Mouse (Mus musculus) heart, embryonic 13.5 days (tissue): ENCODE measurements around the gene Dnajb2. TPM values are rescaled to one million over a fixed set of nuclear protein-coding genes. Genes with fewer than 3 reads are reported as not detected.

Experiments used
- ATAC-seq: fragments of 200-750 bp; cut with Nextera tagmentation; 2 replicates; pipeline ENCODE4 v1.8.0; 2017; ENCODE audit warnings: moderate TSS enrichment; ENCODE audit not compliant: insufficient number of reproducible peaks, low FRiP score, low TSS enrichment; ENCODE audit errors: extremely low read depth
- H3K27ac ChIP-seq: fragments of 300-500 bp; sonication (generic); replicated peaks from 2 replicates; pipeline ENCODE4 v1.5.1; 2015; ENCODE audit warnings: moderate library complexity, mild to moderate bottlenecking, inconsistent platforms
- H3K27me3 ChIP-seq: fragments of 300-500 bp; sonication (generic); replicated peaks from 2 replicates; pipeline ENCODE4 v1.6.1; 2015; ENCODE audit warnings: mild to moderate bottlenecking, inconsistent platforms
- H3K36me3 ChIP-seq: fragments of 300-500 bp; sonication (generic); 2 replicates; pipeline ENCODE4 v1.6.1; 2015; ENCODE audit warnings: mild to moderate bottlenecking, inconsistent platforms
- H3K4me1 ChIP-seq: fragments of 300-500 bp; sonication (generic); 2 replicates; pipeline ENCODE4 v1.6.1; 2015; ENCODE audit warnings: inconsistent platforms
- H3K4me2 ChIP-seq: fragments of 300-500 bp; sonication (generic); 2 replicates; pipeline ENCODE4 v1.6.1; 2015; ENCODE audit warnings: inconsistent platforms, mild to moderate bottlenecking, moderate library complexity
- H3K4me3 ChIP-seq: fragments of 300-500 bp; sonication (generic); 2 replicates; pipeline ENCODE4 v1.5.1; 2015; ENCODE audit warnings: moderate library complexity, mild to moderate bottlenecking, inconsistent platforms
- H3K9ac ChIP-seq: fragments of 300-500 bp; sonication (generic); 2 replicates; pipeline ENCODE4 v1.6.1; 2015; ENCODE audit warnings: inconsistent platforms, mild to moderate bottlenecking, moderate library complexity
- H3K9me3 ChIP-seq: fragments of 300-500 bp; sonication (generic); 2 replicates; pipeline ENCODE4 v1.6.1; 2016; ENCODE audit warnings: inconsistent platforms
- WGBS: fragments of 180-500 bp; shearing (Covaris S2); methylation state at CpG from one replicate; pipeline ENCODE4 v1.1.7; 2015; ENCODE audit warnings: mixed read lengths; 5-methylcytosine and 5-hydroxymethylcytosine counted together
- polyA plus RNA-seq: library from polyadenylated mRNA; unstranded; fragments of >200 nt; fragmentation: Nextera tagmentation; extraction: Ambion mirVana; gene quantifications from 2 replicates; pipeline ENCODE4 v1.2.1, GENCODE M21; 2015

The Dnajb2 gene
- polyA plus RNA-seq, 1 experiment from 2014 or later, result 30.5 TPM

DNA sequence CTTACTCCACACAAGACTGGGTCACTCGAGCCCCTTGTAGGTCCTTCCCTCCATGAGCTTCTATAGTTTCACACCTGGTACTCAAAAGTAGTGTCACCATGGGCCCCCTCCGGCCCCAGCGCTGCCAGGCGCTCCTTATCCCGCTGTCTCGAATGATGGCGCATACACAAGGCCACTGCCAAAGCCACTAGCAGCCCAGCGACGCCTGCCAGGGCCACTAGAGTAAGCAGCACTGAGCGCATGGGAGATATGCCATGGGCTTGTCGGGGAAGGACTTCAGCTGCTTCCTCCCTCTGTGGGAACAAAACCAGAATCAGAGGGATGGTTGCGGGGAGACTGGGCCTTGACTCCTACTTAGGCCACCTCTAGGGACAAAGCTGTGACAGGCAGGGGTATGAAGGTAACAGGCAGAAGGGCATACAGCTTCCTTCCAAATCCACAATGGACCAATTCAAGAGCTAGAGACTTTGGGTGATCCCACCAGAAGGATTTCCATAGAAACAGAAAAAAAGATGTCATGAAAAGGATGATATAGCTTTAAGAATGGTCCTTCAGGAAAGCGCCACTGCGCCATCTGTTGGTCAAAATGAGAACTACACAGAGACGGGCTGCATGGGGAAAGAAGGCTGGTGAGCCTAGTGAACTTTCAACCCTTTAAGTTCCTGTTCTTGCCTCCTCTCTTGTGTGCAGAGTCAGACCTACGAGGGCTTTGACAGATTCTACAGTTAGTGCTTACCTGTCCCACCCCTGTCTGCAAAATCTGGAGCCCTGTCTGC lies 17.8 kb downstream of the Dnajb2 start:
- no peak overlapping the region for H3K27ac ChIP-seq
- peaks cover 15% of the 10 kb centered on the region for H3K4me1 ChIP-seq
- ATAC-seq, result no peak
- WGBS, result 56% methylated on average over 16 of the region's 16 CpGs
- peaks cover 23% of the 10 kb centered on the region for H3K27me3 ChIP-seq
- H3K9ac ChIP-seq, result no peak overlapping the region; the same call in 1 of the 2 replicates
- no peaks in the 10 kb centered on the region for H3K9me3 ChIP-seq
- H3K4me3 ChIP-seq, result no peak overlapping the region
- no peak overlapping the region for H3K4me2 ChIP-seq
- H3K36me3 ChIP-seq, result no peaks in the 10 kb centered on the region

DNA sequence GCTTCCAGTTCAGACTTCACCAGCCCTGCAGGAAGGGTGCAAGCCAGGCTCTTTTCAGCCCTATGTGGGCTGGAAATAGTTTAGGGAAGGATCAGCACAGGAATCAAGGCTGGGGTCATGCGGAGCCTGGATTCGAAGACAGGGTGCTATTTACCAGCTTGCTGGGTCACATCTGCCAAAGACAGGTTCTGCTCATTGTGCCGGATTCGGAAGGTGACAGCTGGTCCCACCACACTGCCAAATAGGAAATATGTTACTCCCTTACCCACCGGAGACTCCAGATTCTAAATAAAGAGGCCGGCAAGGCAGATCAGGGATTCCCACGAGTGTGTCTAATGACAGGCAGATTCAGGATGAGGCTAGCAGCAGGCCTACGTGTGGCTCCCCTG lies 18.4 kb downstream of the Dnajb2 start:
- ATAC-seq, result no peak
- WGBS, result 66% methylated on average over 8 of the region's 8 CpGs
- Histone ChIP-seq H3K9me3 (no peaks in the 10 kb centered on the region), H3K27me3 (peaks cover 23% of the 10 kb centered on the region), H3K27ac (no peak overlapping the region), H3K36me3 (no peaks in the 10 kb centered on the region), H3K9ac (no peak overlapping the region; the same call in 1 of the 2 replicates), H3K4me2 (no peak overlapping the region), H3K4me1 (peaks cover 10% of the 10 kb centered on the region), H3K4me3 (no peak overlapping the region)

- Histone ChIP-seq H3K9ac (no peak overlapping the region), H3K36me3 (no peaks in the 10 kb centered on the region), H3K27me3 (peaks cover 28% of the 10 kb centered on the region), H3K4me3 (no peak overlapping the region), H3K27ac (no peak overlapping the region), H3K4me2 (no peak overlapping the region), H3K4me1 (peaks cover 9% of the 10 kb centered on the region), H3K9me3 (no peaks in the 10 kb centered on the region)
- 60% methylated on average over 10 of the region's 10 CpGs for WGBS
- no peak for ATAC-seq
Measured at GRCm38 (mm10) chr1:75255516-75256046, 19.4 kb downstream of the Dnajb2 start.

DNA sequence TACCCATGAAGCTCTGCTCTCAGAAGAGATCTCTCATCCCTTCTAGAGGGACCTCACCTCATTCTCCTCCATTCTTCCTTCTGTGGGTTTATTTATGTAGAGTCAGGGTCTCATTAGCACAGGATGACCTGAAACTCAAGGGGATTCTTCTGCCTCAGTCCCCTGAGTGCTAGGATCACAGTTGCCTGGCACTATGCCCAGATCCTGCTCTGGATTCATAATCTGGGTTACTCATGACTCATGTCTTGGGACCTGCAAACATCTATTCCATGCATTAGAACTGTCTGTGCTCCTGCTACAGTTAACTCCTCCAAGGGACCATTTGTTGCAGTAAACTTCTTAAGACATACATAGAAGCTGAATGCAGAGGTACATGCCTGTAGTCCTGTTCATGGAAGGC lies 25.1 kb downstream of the Dnajb2 start:
- H3K4me3 ChIP-seq, result no peak overlapping the region
- H3K4me1 ChIP-seq, result no peaks in the 10 kb centered on the region
- no peak overlapping the region for H3K4me2 ChIP-seq
- no peak for ATAC-seq
- H3K27ac ChIP-seq, result no peak overlapping the region
- H3K9ac ChIP-seq, result no peak overlapping the region
- H3K9me3 ChIP-seq, result no peaks in the 10 kb centered on the region
- H3K36me3 ChIP-seq, result no peaks in the 10 kb centered on the region
- H3K27me3 ChIP-seq, result peaks cover 64% of the 10 kb centered on the region

- Histone ChIP-seq H3K27me3 (peaks cover 76% of the 10 kb centered on the region), H3K4me2 (peak overlapping the region; percentile 51), H3K27ac (no peak overlapping the region), H3K9me3 (no peaks in the 10 kb centered on the region), H3K9ac (no peak overlapping the region), H3K4me3 (peak overlapping the region; percentile 29), H3K36me3 (no peaks in the 10 kb centered on the region), H3K4me1 (no peaks in the 10 kb centered on the region)
- no peak for ATAC-seq
- WGBS, result 3% methylated on average over 40 of the region's 40 CpGs
Measured at GRCm38 (mm10) chr1:75262969-75263951, 27.1 kb downstream of the Dnajb2 start.

GRCm38 (mm10) chr1:75264091-75264880 lies 28.1 kb downstream of the Dnajb2 start, which contains the start of gene Ptprn:
Gene Ptprn (minus strand): TSS chr1:75264502.
- WGBS, result 9% methylated on average over 32 of the region's 32 CpGs
- Histone ChIP-seq H3K27ac (no peak within 1 kb of the TSS), H3K4me2 (peak within 1 kb of the TSS; percentile 51), H3K27me3 (peaks cover 85% of the 10 kb centered on the region), H3K36me3 (no peaks in the 10 kb centered on the region), H3K9ac (no peak within 1 kb of the TSS), H3K9me3 (no peaks in the 10 kb centered on the region), H3K4me1 (no peaks in the 10 kb centered on the region), H3K4me3 (peak within 1 kb of the TSS; percentile 29)
- no peak for ATAC-seq

- Histone ChIP-seq H3K9me3 (no peaks in the 10 kb centered on the region), H3K9ac (no peak overlapping the region), H3K36me3 (no peaks in the 10 kb centered on the region), H3K4me3 (no peak overlapping the region), H3K4me2 (no peak overlapping the region), H3K27me3 (peaks cover 71% of the 10 kb centered on the region), H3K27ac (no peak overlapping the region), H3K4me1 (no peaks in the 10 kb centered on the region)
- ATAC-seq, result no peak
- 7% methylated on average over 23 of the region's 23 CpGs for WGBS
Measured at GRCm38 (mm10) chr1:75277195-75278188, 41.3 kb downstream of the Dnajb2 start.

DNA sequence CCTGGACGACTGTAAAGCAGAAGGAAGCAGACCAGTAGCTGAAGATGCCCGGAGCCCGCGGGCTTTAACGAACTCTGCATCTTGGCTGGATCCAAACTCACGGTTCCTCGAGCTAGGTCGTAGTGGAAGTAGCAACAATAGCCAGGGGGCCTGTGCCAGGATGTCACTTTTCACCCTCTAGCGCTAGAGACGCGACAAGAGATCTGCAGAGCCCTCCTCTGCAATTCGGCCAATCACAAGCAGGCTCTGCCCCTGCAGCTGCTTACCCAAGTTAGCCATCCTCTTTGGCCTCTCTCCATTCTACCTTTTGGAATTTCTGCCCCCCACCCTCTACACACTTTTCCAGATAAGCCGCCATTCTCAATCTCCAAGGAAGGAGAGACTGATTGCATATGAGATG lies 42.0 kb downstream of the Dnajb2 start, which contains the start of gene Resp18:
Gene Resp18 (minus strand): TSS at position 188 of the 400 bp plus-strand sequence.
- Histone ChIP-seq H3K4me2 (no peak within 1 kb of the TSS), H3K27me3 (peaks cover 65% of the 10 kb centered on the region), H3K27ac (no peak within 1 kb of the TSS), H3K4me3 (no peak within 1 kb of the TSS), H3K9ac (no peak within 1 kb of the TSS), H3K9me3 (no peaks in the 10 kb centered on the region), H3K36me3 (no peaks in the 10 kb centered on the region), H3K4me1 (no peaks in the 10 kb centered on the region)
- no peak for ATAC-seq
- WGBS, result 10% methylated on average over 13 of the region's 13 CpGs

DNA sequence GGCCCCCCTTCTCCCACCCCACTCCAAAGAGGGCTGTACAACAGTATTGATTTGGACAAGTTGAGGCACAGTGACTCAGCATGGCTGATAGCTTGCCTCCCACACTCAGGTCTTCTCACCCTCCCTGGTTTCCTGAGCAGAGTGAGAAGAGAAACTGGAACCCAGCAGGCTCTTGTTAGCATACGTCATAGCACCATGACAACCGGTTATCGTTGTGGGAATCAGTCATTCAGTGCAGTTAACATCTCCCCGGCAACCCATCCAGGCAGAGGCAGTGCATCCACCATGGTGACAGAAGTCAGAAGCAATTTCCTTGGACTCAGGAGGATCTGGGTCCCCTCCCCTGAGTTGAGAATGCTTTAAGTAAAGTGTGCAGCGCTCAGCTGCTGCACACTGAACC lies 46.8 kb downstream of the Dnajb2 start:
- H3K9ac ChIP-seq, result no peak overlapping the region
- H3K4me2 ChIP-seq, result no peak overlapping the region
- H3K27me3 ChIP-seq, result peaks cover 27% of the 10 kb centered on the region
- no peaks in the 10 kb centered on the region for H3K4me1 ChIP-seq
- no peak for ATAC-seq
- WGBS, result 68% methylated on average over 5 of the region's 5 CpGs
- no peaks in the 10 kb centered on the region; the same call in 1 of the 2 replicates for H3K9me3 ChIP-seq
- H3K36me3 ChIP-seq, result no peaks in the 10 kb centered on the region
- H3K4me3 ChIP-seq, result no peak overlapping the region
- no peak overlapping the region for H3K27ac ChIP-seq

GRCm38 (mm10) chr1:75284911-75285310 lies 48.7 kb downstream of the Dnajb2 start:
- peaks cover 18% of the 10 kb centered on the region; the same call in 1 of the 2 replicates for H3K27me3 ChIP-seq
- no peak overlapping the region for H3K9ac ChIP-seq
- ATAC-seq, result no peak
- 77% methylated on average over 7 of the region's 7 CpGs for WGBS
- no peak overlapping the region for H3K4me2 ChIP-seq
- no peaks in the 10 kb centered on the region for H3K4me1 ChIP-seq
- no peaks in the 10 kb centered on the region; the same call in 1 of the 2 replicates for H3K9me3 ChIP-seq
- H3K27ac ChIP-seq, result no peak overlapping the region
- H3K36me3 ChIP-seq, result no peaks in the 10 kb centered on the region
- H3K4me3 ChIP-seq, result no peak overlapping the region
